Mouse (Mus musculus) olfactory bulb, adult 2 months (tissue): ENCODE measurements around the gene Ube2c.

Source experiments
- CTCF ChIP-seq: fragments of 200-500 bp; IDR thresholded peaks from 2 replicates; pipeline ENCODE4 v1.5.1; 2012; ENCODE audit warnings: low read depth, mild to moderate bottlenecking, low read length, moderate library complexity; ENCODE audit not compliant: insufficient read depth
- POLR2A ChIP-seq: fragments of 200-500 bp; IDR thresholded peaks from 2 replicates; pipeline ENCODE4 v1.6.1; 2012; ENCODE audit warnings: mild to moderate bottlenecking, low read depth, low read length, moderate library complexity; ENCODE audit not compliant: insufficient read depth

- no peak for TF ChIP-seq CTCF
- TF ChIP-seq POLR2A = no peak
These were observed 24.7 kb upstream of the Ube2c start for GRCm38 (mm10) chr2:164744987-164745386.
